ENCODE assay signal across 8 mouse cellular contexts in genomic region chr7:19083701-19084100, GRCm38 (mm10). TPM values are rescaled to one million over a fixed set of nuclear protein-coding genes. Genes with fewer than 3 reads are reported as not detected.
A peak's percentile ranks its signal among the peaks of the same experiment; 100 is the strongest.
DNase-seq lines count a peak whose midpoint lies in the region; ATAC-seq and TF ChIP-seq lines count a peak whose summit lies in the region.

Gene Dmpk, plus strand, starts transcription at chr7:19083849.

- peak within 1 kb of the TSS; percentile 54 for H3K27ac ChIP-seq in spleen, adult 2 months (ENCODE audit: insufficient read depth, low read length)
- H3K27ac ChIP-seq in embryonic facial prominence, embryonic 10.5 days (replicated peaks) = no peak within 1 kb of the TSS; the same call in 1 of the 2 replicates
- 0 out of 2 replicates have a peak within 1 kb of the TSS, but pooled peaks have one; percentile 1 for H3K27ac ChIP-seq in limb, embryonic 10.5 days
- H3K27ac ChIP-seq in small intestine, adult 2 months (ENCODE audit: insufficient read depth, low read depth, low read length) = peak within 1 kb of the TSS; percentile 52

- H3K4me1 ChIP-seq in spleen, adult 2 months (ENCODE audit: control insufficient read depth, insufficient read depth, insufficient read length) = peaks cover 26% of the 10 kb centered on the region
- peaks cover 55% of the 10 kb centered on the region for H3K4me1 ChIP-seq in embryonic facial prominence, embryonic 10.5 days
- H3K4me1 ChIP-seq in limb, embryonic 10.5 days = peaks cover 46% of the 10 kb centered on the region
- peaks cover 17% of the 10 kb centered on the region for H3K4me1 ChIP-seq in small intestine, adult 2 months (ENCODE audit: control insufficient read depth, insufficient read depth, insufficient read length, low read length)

- peaks cover 1% of the 10 kb centered on the region; the same call in 1 of the 2 replicates for H3K36me3 ChIP-seq in spleen, adult 2 months (ENCODE audit: control insufficient read depth, insufficient read depth, low read length)
- peaks cover 89% of the 10 kb centered on the region for H3K36me3 ChIP-seq in embryonic facial prominence, embryonic 10.5 days (replicated peaks)
- peaks cover 82% of the 10 kb centered on the region for H3K36me3 ChIP-seq in limb, embryonic 10.5 days
- no peaks in the 10 kb centered on the region for H3K36me3 ChIP-seq in small intestine, adult 2 months (ENCODE audit: control insufficient read depth, insufficient read depth, low read length)

- no peak for ATAC-seq in inflammation-experienced regulatory T-cells, adult 6 months

- peak within 1 kb of the TSS; percentile 38; the same call in 1 of the 2 replicates for H3K4me3 ChIP-seq in spleen, adult 2 months (ENCODE audit: extremely low read depth, insufficient read depth, insufficient read length)
- peak within 1 kb of the TSS; percentile 36 for H3K4me3 ChIP-seq in embryonic facial prominence, embryonic 10.5 days
- peak within 1 kb of the TSS; percentile 4; the same call in 1 of the 2 replicates for H3K4me3 ChIP-seq in limb, embryonic 10.5 days
- H3K4me3 ChIP-seq in small intestine, adult 2 months (ENCODE audit: low read depth, low read length) = peak within 1 kb of the TSS; percentile 44

- peaks cover 14% of the 10 kb centered on the region; the same call in 1 of the 2 replicates for H3K27me3 ChIP-seq in spleen, adult 2 months (ENCODE audit: control insufficient read depth, insufficient read depth, low read length)
- H3K27me3 ChIP-seq in embryonic facial prominence, embryonic 10.5 days (replicated peaks; ENCODE audit: low read depth, poor library complexity, severe bottlenecking) = peaks cover 12% of the 10 kb centered on the region
- H3K27me3 ChIP-seq in limb, embryonic 10.5 days (ENCODE audit: low read depth, poor library complexity, severe bottlenecking) = no peaks in the 10 kb centered on the region
- no peaks in the 10 kb centered on the region; the same call in 1 of the 2 replicates for H3K27me3 ChIP-seq in small intestine, adult 2 months (ENCODE audit: control insufficient read depth, insufficient read depth, low read length)

- TF ChIP-seq POLR2A in spleen, adult 2 months (IDR thresholded peaks at IDR 0.05; ENCODE audit: low read depth, low read length) = no peak
- TF ChIP-seq POLR2A in small intestine, adult 2 months (IDR thresholded peaks at IDR 0.05; ENCODE audit: low read depth, low read length) = no peak; the same call in 1 of the 2 replicates

- DNase-seq in spleen, adult 2 months (ENCODE audit: low read depth in 1 of 2, low spot score in 2 of 2) = no peak
- no peak for DNase-seq in spleen, adult 12 weeks (ENCODE audit: low spot score)
- no peak for DNase-seq in embryonic facial prominence, embryonic 10.5 days (ENCODE audit: low spot score)
- DNase-seq in heart, postnatal 14 days = peak; percentile 58 to 65
- DNase-seq in limb, embryonic 10.5 days (ENCODE audit: low spot score) = no peak
- DNase-seq in frontal cortex, postnatal 25 days (ENCODE audit: low spot score in 2 of 2) = no peak

- H3K9me3 ChIP-seq in embryonic facial prominence, embryonic 10.5 days = no peaks in the 10 kb centered on the region
- H3K9me3 ChIP-seq in limb, embryonic 10.5 days (replicated peaks) = no peaks in the 10 kb centered on the region

- intact Hi-C loops in heart, postnatal 14 days (cut with DNase I) = no loop called here

- no peak for TF ChIP-seq CTCF in spleen, adult 2 months (IDR thresholded peaks at IDR 0.05; ENCODE audit: extremely low read depth, insufficient read depth, insufficient read length, insufficient replicate concordance)
- TF ChIP-seq CTCF in small intestine, adult 2 months (IDR thresholded peaks at IDR 0.05; ENCODE audit: extremely low read depth, insufficient read length, insufficient replicate concordance, low read depth, low read length) = no peak

- 73% methylated on average over 10 of the region's 10 CpGs for WGBS in spleen, adult 2 months
- 57% methylated on average over 10 of the region's 10 CpGs for WGBS in embryonic facial prominence, embryonic 10.5 days
- 46% methylated on average over 10 of the region's 10 CpGs for WGBS in limb, embryonic 10.5 days
- 18% methylated on average over 10 of the region's 10 CpGs for WGBS in small intestine, adult 2 months

RNA-seq across cellular contexts. Expression of gene Dmpk, which starts in this region (rescaled TPM):
- polyA plus RNA-seq in spleen, adult 2 months (2012; rRNA removed) = 175 and 182 TPM in 2 replicates
- 7.0 and 9.1 TPM in 2 replicates for polyA plus RNA-seq in embryonic facial prominence, embryonic 10.5 days (2016; fragmentation: Nextera tagmentation; extraction: Ambion mirVana)
- 100 to 1,000 TPM; 473 to 516 TPM for total RNA-seq in heart, postnatal 14 days (2021)
- 7.2 and 8.7 TPM in 2 replicates for polyA plus RNA-seq in limb, embryonic 10.5 days (2016; fragmentation: Nextera tagmentation; extraction: Ambion mirVana)
- polyA plus RNA-seq in small intestine, adult 2 months (2012; rRNA removed) = 353 and 387 TPM in 2 replicates
- polyA plus RNA-seq in inflammation-experienced regulatory T-cells, adult 6 months (2017; shearing (Covaris generic)) = not detected

Comparison
In these comparisons a context has a peak if more than half of its experiments do, and no peak if none do; other contexts are left out.
1. RNA of gene Dmpk (polyA plus RNA-seq): 353 to 387 TPM in small intestine, adult 2 months and 175 to 182 TPM in spleen, adult 2 months; 7.2 to 8.7 TPM in limb, embryonic 10.5 days, 7.0 to 9.1 TPM in embryonic facial prominence, embryonic 10.5 days and not detected in inflammation-experienced regulatory T-cells, adult 6 months; every median in the first group is over 10 times any median in the second.
2. DNase-seq: peak in heart, postnatal 14 days (2 of 2); none in spleen, adult 2 months (0 of 2), spleen, adult 12 weeks (single experiment), embryonic facial prominence, embryonic 10.5 days (single experiment), limb, embryonic 10.5 days (single experiment) and frontal cortex, postnatal 25 days (0 of 2).
3. Peak in every context shown above with its lines, with median percentiles within 50 percentile points of each other: H3K4me3 ChIP-seq.